In the genomic region with DNA sequence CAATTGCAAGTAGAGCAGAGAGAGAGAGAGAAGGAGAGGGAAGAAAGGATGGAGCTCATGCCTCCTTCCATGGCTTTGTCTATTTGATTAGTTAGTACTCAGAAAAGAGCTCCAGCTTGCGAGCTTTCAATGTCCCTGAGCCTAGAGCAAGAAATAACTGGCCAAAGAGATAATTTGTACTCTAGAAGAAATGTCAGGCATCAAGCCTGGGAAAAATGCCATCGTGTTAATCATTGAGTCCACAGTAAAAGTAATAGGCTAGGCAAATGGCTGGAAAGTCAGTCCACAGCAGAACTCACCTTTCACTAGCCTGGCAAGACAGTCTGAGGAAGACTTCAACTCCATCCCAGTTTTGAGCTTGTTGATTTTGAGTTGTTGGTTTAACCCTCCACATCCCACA, we compare ENCODE assay signal across 21 mouse cellular contexts.
"Had no signal": no experiment of that assay in that cellular context is flagged by ENCODE, and none has a peak within 500 bp of the region (broad histone marks: within the 10 kb centered on the region; RNA-seq: fewer than 3 reads in every experiment).

No protein-coding gene starts in this region.

- ATAC-seq: intestine, postnatal 0 days; midbrain, embryonic 13.5 days; midbrain, embryonic 16.5 days had no signal

- DNase-seq: layer of hippocampus, adult 9-11 months; lung, adult 18-20 months; lung, postnatal 10 days; lung, postnatal 36 days; retina, postnatal 1 day; right cerebral cortex, postnatal 25 days; spleen, adult 18-20 months; thymus, postnatal 25 days had no signal

- H3K4me3 ChIP-seq: layer of hippocampus, adult 2 months; left cerebral cortex, adult 2 months; liver, embryonic 15.5 days; lung, embryonic 15.5 days; megakaryocyte, embryonic 14.5 days; midbrain, embryonic 10.5 days; midbrain, embryonic 13.5 days; myocyte; neural tube, embryonic 13.5 days; stomach, embryonic 15.5 days had no signal

- H3K27me3 ChIP-seq: liver, embryonic 15.5 days; lung, embryonic 15.5 days; megakaryocyte, embryonic 14.5 days; midbrain, embryonic 13.5 days; neural tube, embryonic 13.5 days; stomach, embryonic 15.5 days had no signal

- H3K27ac ChIP-seq: layer of hippocampus, adult 2 months; left cerebral cortex, adult 2 months; liver, embryonic 15.5 days; lung, embryonic 15.5 days; midbrain, embryonic 10.5 days; midbrain, embryonic 13.5 days; neural tube, embryonic 13.5 days; stomach, embryonic 15.5 days had no signal

- H3K9me3 ChIP-seq: liver, embryonic 15.5 days; lung, embryonic 15.5 days; megakaryocyte, embryonic 14.5 days; midbrain, embryonic 10.5 days; midbrain, embryonic 13.5 days; neural tube, embryonic 13.5 days; stomach, embryonic 15.5 days had no signal

- H3K4me1 ChIP-seq: liver, embryonic 15.5 days; lung, embryonic 15.5 days; megakaryocyte, embryonic 14.5 days; midbrain, embryonic 10.5 days; midbrain, embryonic 13.5 days; neural tube, embryonic 13.5 days; stomach, embryonic 15.5 days had no signal

- H3K36me3 ChIP-seq: liver, embryonic 15.5 days; lung, embryonic 15.5 days; midbrain, embryonic 10.5 days; midbrain, embryonic 13.5 days; neural tube, embryonic 13.5 days; stomach, embryonic 15.5 days had no signal

- H3K9ac ChIP-seq: liver, embryonic 15.5 days; lung, embryonic 15.5 days; midbrain, embryonic 13.5 days; neural tube, embryonic 13.5 days; stomach, embryonic 15.5 days had no signal

- H3K4me2 ChIP-seq: liver, embryonic 11.5 days; liver, embryonic 15.5 days; lung, embryonic 15.5 days; midbrain, embryonic 13.5 days; neural tube, embryonic 13.5 days; stomach, embryonic 15.5 days had no signal
